ENCODE assay signal across 11 mouse cellular contexts in genomic region chr9:69760371-69761301, GRCm38 (mm10). TPM values are rescaled to one million over a fixed set of nuclear protein-coding genes. Genes with fewer than 3 reads are reported as not detected.
DNase-seq lines count a peak whose midpoint lies in the region; ATAC-seq lines count a peak whose summit lies in the region.
"Had no signal": no experiment of that assay in that cellular context is flagged by ENCODE, and none has a peak within 500 bp of the region (broad histone marks: within the 10 kb centered on the region; RNA-seq: fewer than 3 reads in every experiment).

Gene Foxb1, minus strand, starts transcription at chr9:69760940.

- H3K4me1 ChIP-seq in kidney, embryonic 15.5 days = peaks cover 43% of the 10 kb centered on the region
- H3K4me1 ChIP-seq in hindbrain, embryonic 15.5 days (replicated peaks) = peaks cover 18% of the 10 kb centered on the region
- peaks cover 15% of the 10 kb centered on the region for H3K4me1 ChIP-seq in neural tube, embryonic 14.5 days (ENCODE audit: control insufficient read depth, insufficient read depth, low read length)

- no peak within 1 kb of the TSS for H3K9ac ChIP-seq in kidney, embryonic 15.5 days
- H3K9ac ChIP-seq in hindbrain, embryonic 15.5 days = peak within 1 kb of the TSS; percentile 30
- H3K9ac ChIP-seq in neural tube, embryonic 14.5 days (replicated peaks; ENCODE audit: low read depth, low read length) = peak within 1 kb of the TSS; percentile 18
- H3K9ac ChIP-seq: liver, embryonic 14.5 days had no signal

- no peak within 1 kb of the TSS for H3K27ac ChIP-seq in kidney, embryonic 15.5 days
- peak within 1 kb of the TSS; percentile 63 for H3K27ac ChIP-seq in hindbrain, embryonic 15.5 days (replicated peaks)
- H3K27ac ChIP-seq in neural tube, embryonic 14.5 days (ENCODE audit: low read depth, low read length) = 0 out of 2 replicates have a peak within 1 kb of the TSS, but pooled peaks have one; percentile 28
- H3K27ac ChIP-seq: liver, embryonic 14.5 days had no signal

- H3K4me3 ChIP-seq in kidney, embryonic 15.5 days (replicated peaks) = peak within 1 kb of the TSS; percentile 20
- peak within 1 kb of the TSS; percentile 34 for H3K4me3 ChIP-seq in hindbrain, embryonic 15.5 days
- peak within 1 kb of the TSS; percentile 35 for H3K4me3 ChIP-seq in neural tube, embryonic 14.5 days (ENCODE audit: low read depth, low read length)

- DNase-seq in kidney, adult 9 months = no peak
- DNase-seq in embryo, embryonic 9.5 days (ENCODE audit: extremely low spot score) = peak; percentile 81
- DNase-seq in liver = no peak
- no peak for DNase-seq in urinary bladder, adult 2 months (ENCODE audit: low spot score)
- DNase-seq: cerebellum, adult 8-10 months had no signal

- 0 out of 2 replicates have a peak, but pooled peaks have one; percentile 33 for ATAC-seq in kidney, embryonic 15.5 days (replicated peaks; ENCODE audit: low FRiP score)
- ATAC-seq in hindbrain, embryonic 15.5 days (ENCODE audit: low FRiP score, low read depth) = peak; percentile 32; the same call in 1 of the 2 replicates
- ATAC-seq in neural tube, embryonic 14.5 days (ENCODE audit: low read depth) = peak; percentile 28; the same call in 1 of the 2 replicates
- no peak for ATAC-seq in monocyte, adult 5-6 weeks (replicated peaks; ENCODE audit: insufficient number of reproducible peaks, low FRiP score, low TSS enrichment, poor library complexity, severe bottlenecking)

- H3K9me3 ChIP-seq in kidney, embryonic 15.5 days (replicated peaks) = no peaks in the 10 kb centered on the region
- no peaks in the 10 kb centered on the region for H3K9me3 ChIP-seq in hindbrain, embryonic 15.5 days
- H3K9me3 ChIP-seq in neural tube, embryonic 14.5 days (ENCODE audit: control insufficient read depth, low read length) = no peaks in the 10 kb centered on the region

- H3K27me3 ChIP-seq in kidney, embryonic 15.5 days = peaks cover 99% of the 10 kb centered on the region
- peaks cover 57% of the 10 kb centered on the region for H3K27me3 ChIP-seq in hindbrain, embryonic 15.5 days
- peaks cover 41% of the 10 kb centered on the region for H3K27me3 ChIP-seq in neural tube, embryonic 14.5 days (ENCODE audit: control insufficient read depth, insufficient read depth, low read length)

- H3K36me3 ChIP-seq in kidney, embryonic 15.5 days = no peaks in the 10 kb centered on the region
- no peaks in the 10 kb centered on the region for H3K36me3 ChIP-seq in hindbrain, embryonic 15.5 days
- H3K36me3 ChIP-seq in neural tube, embryonic 14.5 days (ENCODE audit: control insufficient read depth, insufficient read depth, low read length) = no peaks in the 10 kb centered on the region

- peak within 1 kb of the TSS; percentile 31 for H3K4me2 ChIP-seq in kidney, embryonic 15.5 days
- peak within 1 kb of the TSS; percentile 40 for H3K4me2 ChIP-seq in hindbrain, embryonic 15.5 days
- peak within 1 kb of the TSS; percentile 48 for H3K4me2 ChIP-seq in neural tube, embryonic 14.5 days (ENCODE audit: low read depth, low read length)

- WGBS in kidney, embryonic 15.5 days = 1% methylated on average over 60 of the region's 60 CpGs
- WGBS in hindbrain, embryonic 15.5 days = under 1% methylated on average over 60 of the region's 60 CpGs
- under 1% methylated on average over 60 of the region's 60 CpGs for WGBS in neural tube, embryonic 14.5 days

RNA-seq across cellular contexts. Expression of gene Foxb1, which starts in this region (rescaled TPM):
- polyA plus RNA-seq in kidney, embryonic 15.5 days (2015; fragmentation: Nextera tagmentation; extraction: Ambion mirVana) = 0.09 and 0.13 TPM in 2 replicates
- 6.9 and 7.9 TPM in 2 replicates for polyA plus RNA-seq in hindbrain, embryonic 15.5 days (2015; fragmentation: Nextera tagmentation; extraction: Ambion mirVana)
- 4.1 and 4.7 TPM in 2 replicates for polyA plus RNA-seq in neural tube, embryonic 14.5 days (2014; fragmentation: Nextera tagmentation; extraction: Ambion mirVana)
- not detected in 2 replicates for polyA plus RNA-seq in urinary bladder, adult 2 months (2012; rRNA removed)
- not detected in 3 replicates for total RNA-seq in monocyte, adult 5-6 weeks (2017)
- polyA plus RNA-seq: gonadal fat pad, adult 2 months; liver, embryonic 14.5 days had no signal

Comparison
In these comparisons a context has a peak if more than half of its experiments do, and no peak if none do; other contexts are left out.
1. Peak in ATAC-seq, H3K4me3 ChIP-seq and H3K4me2 ChIP-seq in kidney, embryonic 15.5 days; RNA of the gene not detected or under 1 TPM.